Mouse (Mus musculus): ENCODE data around the gene Gpnmb. TPM values are rescaled to one million over a fixed set of nuclear protein-coding genes. Genes with fewer than 3 reads are reported as not detected.
A peak's percentile ranks its signal among the peaks of the same experiment; 100 is the strongest.

The Gpnmb gene
- polyA plus RNA-seq, 1 experiment from 2014 or later: 0.36 TPM

GRCm38 (mm10) chr6:49007981-49008380 lies 28.4 kb upstream of the Gpnmb start:
- ATAC-seq (replicated peaks; ENCODE audit: low FRiP score, low read depth): no peak
- 0 out of 2 replicates have a peak overlapping the region, but pooled peaks have one; percentile 9 for H3K9ac ChIP-seq (ENCODE audit: low read depth, low read length)
- TF ChIP-seq CTCF (IDR thresholded peaks at IDR 0.05; ENCODE audit: low read depth): peak; percentile 87
- H3K4me2 ChIP-seq (ENCODE audit: low read length): peak overlapping the region; percentile 64
- H3K9me3 ChIP-seq (replicated peaks; ENCODE audit: low read length): no peaks in the 10 kb centered on the region
- H3K4me1 ChIP-seq (replicated peaks; ENCODE audit: insufficient read depth, low read length): 0 out of 2 replicates have a peak, but pooled peaks cover 3% of the 10 kb centered on the region
- peak overlapping the region; percentile 23 for H3K4me3 ChIP-seq (replicated peaks; ENCODE audit: low read depth, low read length)
- under 1% methylated on average over 9 of the region's 9 CpGs for WGBS
- no peaks in the 10 kb centered on the region for H3K36me3 ChIP-seq (ENCODE audit: insufficient read depth, low read length)
- H3K27ac ChIP-seq: no peak overlapping the region
- DNase-seq (ENCODE audit: low spot score): peak; percentile 90
- H3K27me3 ChIP-seq (ENCODE audit: insufficient read depth, low read length): no peaks in the 10 kb centered on the region

- Histone ChIP-seq H3K4me1 (replicated peaks; ENCODE audit: insufficient read depth, low read length) (0 out of 2 replicates have a peak, but pooled peaks cover 3% of the 10 kb centered on the region), H3K4me3 (replicated peaks; ENCODE audit: low read depth, low read length) (peak overlapping the region; percentile 23), H3K4me2 (ENCODE audit: low read length) (peak overlapping the region; percentile 64), H3K27me3 (ENCODE audit: insufficient read depth, low read length) (no peaks in the 10 kb centered on the region), H3K9ac (ENCODE audit: low read depth, low read length) (0 out of 2 replicates have a peak overlapping the region, but pooled peaks have one; percentile 9), H3K36me3 (ENCODE audit: insufficient read depth, low read length) (no peaks in the 10 kb centered on the region), H3K9me3 (replicated peaks; ENCODE audit: low read length) (no peaks in the 10 kb centered on the region), H3K27ac (no peak overlapping the region)
- no peak for ATAC-seq (replicated peaks; ENCODE audit: low FRiP score, low read depth)
- DNase-seq (ENCODE audit: low spot score): no peak
- WGBS: 13% methylated on average over 13 of the region's 13 CpGs
- no peak for TF ChIP-seq CTCF (IDR thresholded peaks at IDR 0.05; ENCODE audit: low read depth)
Measured at GRCm38 (mm10) chr6:49008420-49009160, 27.8 kb upstream of the Gpnmb start.

- no peak overlapping the region for H3K9ac ChIP-seq (ENCODE audit: low read depth, low read length)
- H3K27me3 ChIP-seq (ENCODE audit: insufficient read depth, low read length): no peaks in the 10 kb centered on the region
- WGBS: 11% methylated on average over 7 of the region's 7 CpGs
- peak overlapping the region; percentile 64 for H3K4me2 ChIP-seq (ENCODE audit: low read length)
- DNase-seq (ENCODE audit: low spot score): no peak
- 0 out of 2 replicates have a peak, but pooled peaks cover 3% of the 10 kb centered on the region for H3K4me1 ChIP-seq (replicated peaks; ENCODE audit: insufficient read depth, low read length)
- no peak for TF ChIP-seq CTCF (IDR thresholded peaks at IDR 0.05; ENCODE audit: low read depth)
- no peak overlapping the region for H3K4me3 ChIP-seq (replicated peaks; ENCODE audit: low read depth, low read length)
- no peaks in the 10 kb centered on the region for H3K36me3 ChIP-seq (ENCODE audit: insufficient read depth, low read length)
- H3K27ac ChIP-seq: no peak overlapping the region
- no peak for ATAC-seq (replicated peaks; ENCODE audit: low FRiP score, low read depth)
- H3K9me3 ChIP-seq (replicated peaks; ENCODE audit: low read length): no peaks in the 10 kb centered on the region
Measured at GRCm38 (mm10) chr6:49009161-49009555, 27.2 kb upstream of the Gpnmb start.

GRCm38 (mm10) chr6:49009665-49010064 lies 26.7 kb upstream of the Gpnmb start:
- H3K36me3 ChIP-seq (ENCODE audit: insufficient read depth, low read length): no peaks in the 10 kb centered on the region
- 0 out of 2 replicates have a peak, but pooled peaks cover 3% of the 10 kb centered on the region for H3K4me1 ChIP-seq (replicated peaks; ENCODE audit: insufficient read depth, low read length)
- H3K27ac ChIP-seq: no peak overlapping the region
- H3K9ac ChIP-seq (ENCODE audit: low read depth, low read length): no peak overlapping the region
- peak; percentile 40 for TF ChIP-seq CTCF (IDR thresholded peaks at IDR 0.05; ENCODE audit: low read depth)
- H3K27me3 ChIP-seq (ENCODE audit: insufficient read depth, low read length): no peaks in the 10 kb centered on the region
- no peak overlapping the region for H3K4me2 ChIP-seq (ENCODE audit: low read length)
- ATAC-seq (replicated peaks; ENCODE audit: low FRiP score, low read depth) (no peak), DNase-seq (ENCODE audit: low spot score) (no peak)
- no peaks in the 10 kb centered on the region for H3K9me3 ChIP-seq (replicated peaks; ENCODE audit: low read length)
- H3K4me3 ChIP-seq (replicated peaks; ENCODE audit: low read depth, low read length): no peak overlapping the region
- 90% methylated on average over 1 of the region's 1 CpGs for WGBS

GRCm38 (mm10) chr6:49011191-49011590 lies 25.2 kb upstream of the Gpnmb start:
- ATAC-seq (replicated peaks; ENCODE audit: low FRiP score, low read depth) (no peak), DNase-seq (ENCODE audit: low spot score) (no peak)
- 67% methylated on average over 5 of the region's 5 CpGs for WGBS
- Histone ChIP-seq H3K4me3 (replicated peaks; ENCODE audit: low read depth, low read length) (no peak overlapping the region), H3K27me3 (ENCODE audit: insufficient read depth, low read length) (no peaks in the 10 kb centered on the region), H3K36me3 (ENCODE audit: insufficient read depth, low read length) (no peaks in the 10 kb centered on the region), H3K27ac (no peak overlapping the region), H3K4me2 (ENCODE audit: low read length) (no peak overlapping the region), H3K9me3 (replicated peaks; ENCODE audit: low read length) (no peaks in the 10 kb centered on the region), H3K4me1 (replicated peaks; ENCODE audit: insufficient read depth, low read length) (0 out of 2 replicates have a peak, but pooled peaks cover 3% of the 10 kb centered on the region), H3K9ac (ENCODE audit: low read depth, low read length) (no peak overlapping the region)
- TF ChIP-seq CTCF (IDR thresholded peaks at IDR 0.05; ENCODE audit: low read depth): no peak

- no peak overlapping the region for H3K4me3 ChIP-seq (replicated peaks; ENCODE audit: low read depth, low read length)
- DNase-seq (ENCODE audit: low spot score) (no peak), ATAC-seq (replicated peaks; ENCODE audit: low FRiP score, low read depth) (no peak)
- no peak overlapping the region for H3K4me2 ChIP-seq (ENCODE audit: low read length)
- H3K27me3 ChIP-seq (ENCODE audit: insufficient read depth, low read length): no peaks in the 10 kb centered on the region
- H3K9ac ChIP-seq (ENCODE audit: low read depth, low read length): no peak overlapping the region
- H3K27ac ChIP-seq: no peak overlapping the region
- H3K9me3 ChIP-seq (replicated peaks; ENCODE audit: low read length): no peaks in the 10 kb centered on the region
- 0 out of 2 replicates have a peak, but pooled peaks cover 3% of the 10 kb centered on the region for H3K4me1 ChIP-seq (replicated peaks; ENCODE audit: insufficient read depth, low read length)
- H3K36me3 ChIP-seq (ENCODE audit: insufficient read depth, low read length): no peaks in the 10 kb centered on the region
- TF ChIP-seq CTCF (IDR thresholded peaks at IDR 0.05; ENCODE audit: low read depth): no peak
- WGBS: 85% methylated on average over 4 of the region's 4 CpGs
Measured at GRCm38 (mm10) chr6:49013023-49013422, 23.3 kb upstream of the Gpnmb start.
